Mouse (Mus musculus) kidney, embryonic 15.5 days (tissue): ENCODE measurements around the gene Lekr1. TPM values are rescaled to one million over a fixed set of nuclear protein-coding genes. Genes with fewer than 3 reads are reported as not detected.

ENCODE experiments used
- ATAC-seq: fragments of 200-750 bp; cut with Nextera tagmentation; replicated peaks from 2 replicates; pipeline ENCODE4 v1.8.0; 2017; ENCODE audit warnings: moderate TSS enrichment; ENCODE audit not compliant: low FRiP score
- H3K27ac ChIP-seq: fragments of 300-500 bp; sonication (generic); 2 replicates; pipeline ENCODE4 v1.5.1; 2015; ENCODE audit warnings: mild to moderate bottlenecking, inconsistent platforms
- H3K27me3 ChIP-seq: fragments of 300-500 bp; sonication (generic); 2 replicates; pipeline ENCODE4 v1.6.1; 2015; ENCODE audit warnings: inconsistent platforms
- H3K36me3 ChIP-seq: fragments of 300-500 bp; sonication (generic); 2 replicates; pipeline ENCODE4 v1.6.1; 2015; ENCODE audit warnings: inconsistent platforms
- H3K4me1 ChIP-seq: fragments of 300-500 bp; sonication (generic); 2 replicates; pipeline ENCODE4 v1.6.1; 2015; ENCODE audit warnings: inconsistent platforms
- H3K4me2 ChIP-seq: fragments of 300-500 bp; sonication (generic); 2 replicates; pipeline ENCODE4 v1.6.1; 2015; ENCODE audit warnings: moderate library complexity, mild to moderate bottlenecking, inconsistent platforms
- H3K4me3 ChIP-seq: fragments of 300-500 bp; sonication (generic); replicated peaks from 2 replicates; pipeline ENCODE4 v1.5.1; 2015; ENCODE audit warnings: mild to moderate bottlenecking, inconsistent platforms
- H3K9ac ChIP-seq: fragments of 300-500 bp; sonication (generic); 2 replicates; pipeline ENCODE4 v1.6.1; 2015; ENCODE audit warnings: mild to moderate bottlenecking, inconsistent platforms
- H3K9me3 ChIP-seq: fragments of 300-500 bp; sonication (generic); replicated peaks from 2 replicates; pipeline ENCODE4 v1.6.1; 2016; ENCODE audit warnings: inconsistent platforms
- WGBS: fragments of 180-500 bp; shearing (Covaris S2); methylation state at CpG from one replicate; pipeline ENCODE4 v1.1.7; 2015; ENCODE audit warnings: mixed read lengths; 5-methylcytosine and 5-hydroxymethylcytosine counted together
- polyA plus RNA-seq: library from polyadenylated mRNA; unstranded; fragments of >200 nt; fragmentation: Nextera tagmentation; extraction: Ambion mirVana; gene quantifications from 2 replicates; pipeline ENCODE4 v1.2.1, GENCODE M21; 2015

Gene Lekr1
- 7.8 and 8.3 TPM in 2 replicates for polyA plus RNA-seq

GRCm38 (mm10) chr3:65665977-65666766 lies at the start of gene Lekr1:
Lekr1 (plus strand) TSS chr3:65666228.
- Histone ChIP-seq H3K27ac (peak within 1 kb of the TSS; percentile 24), H3K27me3 (no peaks in the 10 kb centered on the region), H3K9me3 (no peaks in the 10 kb centered on the region), H3K4me2 (peak within 1 kb of the TSS; percentile 84), H3K36me3 (no peaks in the 10 kb centered on the region), H3K9ac (peak within 1 kb of the TSS; percentile 53), H3K4me3 (peak within 1 kb of the TSS; percentile 73), H3K4me1 (peaks cover 16% of the 10 kb centered on the region; the same call in 1 of the 2 replicates)
- peak; percentile 93 for ATAC-seq
- under 1% methylated on average over 73 of the region's 73 CpGs for WGBS

- no peak overlapping the region for H3K27ac ChIP-seq
- no peak for ATAC-seq
- no peaks in the 10 kb centered on the region for H3K9me3 ChIP-seq
- H3K36me3 ChIP-seq, result no peaks in the 10 kb centered on the region
- no peak overlapping the region for H3K9ac ChIP-seq
- no peaks in the 10 kb centered on the region for H3K4me1 ChIP-seq
- 80% methylated on average over 5 of the region's 5 CpGs for WGBS
- no peak overlapping the region for H3K4me3 ChIP-seq
- H3K27me3 ChIP-seq, result no peaks in the 10 kb centered on the region
- no peak overlapping the region for H3K4me2 ChIP-seq
Measured at GRCm38 (mm10) chr3:65617507-65617906, 48.5 kb upstream of the Lekr1 start.

DNA sequence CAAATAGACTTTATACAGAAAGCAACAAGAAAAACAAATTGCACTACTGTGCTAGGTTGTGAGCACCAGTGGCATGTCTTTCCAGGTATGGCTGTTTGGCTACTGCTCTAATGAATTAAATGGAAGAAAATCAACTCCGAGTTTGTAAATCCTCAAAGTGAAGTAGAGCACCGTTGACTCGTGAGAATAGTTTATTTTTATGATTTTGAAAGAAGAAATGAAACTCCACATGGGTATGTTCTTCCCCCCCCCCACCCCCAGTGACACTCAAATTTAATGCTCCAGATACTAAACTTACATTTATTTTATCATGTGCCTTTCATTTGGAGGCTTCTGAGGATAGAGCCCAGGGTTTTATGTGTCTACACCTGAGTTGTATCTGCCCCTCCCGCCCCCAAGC lies 46.7 kb upstream of the Lekr1 start:
- Histone ChIP-seq H3K4me1 (no peaks in the 10 kb centered on the region), H3K27me3 (no peaks in the 10 kb centered on the region), H3K9ac (no peak overlapping the region), H3K9me3 (no peaks in the 10 kb centered on the region), H3K27ac (no peak overlapping the region), H3K36me3 (no peaks in the 10 kb centered on the region), H3K4me2 (no peak overlapping the region), H3K4me3 (no peak overlapping the region)
- no peak for ATAC-seq
- 92% methylated on average over 4 of the region's 4 CpGs for WGBS

- WGBS, result 93% methylated on average over 6 of the region's 6 CpGs
Measured at GRCm38 (mm10) chr3:65623057-65623456, 43.0 kb upstream of the Lekr1 start.

DNA sequence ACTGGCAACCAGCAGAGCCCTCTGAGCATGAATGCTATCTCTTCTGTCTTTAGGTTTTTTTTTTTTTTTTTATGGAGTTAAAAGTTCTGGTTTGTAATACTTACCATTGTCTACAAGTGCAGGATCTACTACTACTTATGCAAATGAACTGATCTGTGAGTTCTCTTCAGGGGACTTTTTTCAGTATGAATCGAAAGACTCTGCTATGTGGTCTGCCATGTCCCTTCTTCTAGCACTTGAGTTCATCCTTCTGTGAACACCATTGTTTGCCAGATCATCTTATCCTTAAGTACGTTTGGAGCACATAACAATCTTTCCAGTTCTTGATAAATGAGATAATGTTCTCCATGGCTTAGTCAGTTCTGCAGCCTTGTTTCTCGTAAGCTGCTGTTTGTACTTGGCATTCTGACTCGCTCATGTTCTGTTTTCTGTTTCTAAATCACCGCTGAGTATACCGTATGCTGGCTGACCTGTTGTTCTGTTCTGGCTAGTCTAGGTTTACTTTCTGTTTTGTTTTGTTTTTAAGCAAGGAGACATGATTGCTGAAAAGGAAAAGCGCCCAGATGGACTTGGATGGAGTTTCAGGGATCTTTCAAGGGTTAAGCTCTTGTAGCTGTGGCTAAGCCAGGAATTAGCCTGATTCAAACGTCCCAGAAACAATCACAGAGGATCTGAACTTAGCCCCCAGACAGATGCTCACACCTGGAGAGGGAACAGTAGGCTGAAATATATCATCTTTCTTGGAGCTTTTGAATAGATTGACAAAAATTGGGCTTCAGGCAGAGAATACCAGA lies 40.3 kb upstream of the Lekr1 start:
- Histone ChIP-seq H3K4me2 (no peak overlapping the region), H3K9ac (no peak overlapping the region), H3K4me3 (no peak overlapping the region), H3K27ac (no peak overlapping the region), H3K4me1 (0 out of 2 replicates have a peak, but pooled peaks cover 3% of the 10 kb centered on the region), H3K27me3 (no peaks in the 10 kb centered on the region), H3K36me3 (no peaks in the 10 kb centered on the region), H3K9me3 (no peaks in the 10 kb centered on the region)
- no peak for ATAC-seq
- 62% methylated on average over 8 of the region's 8 CpGs for WGBS

More at GRCm38 (mm10) chr3:65623057-65623456, 43.0 kb upstream of the Lekr1 start:
- no peak overlapping the region for H3K4me3 ChIP-seq
- no peak overlapping the region for H3K9ac ChIP-seq
- H3K4me2 ChIP-seq, result no peak overlapping the region
- no peaks in the 10 kb centered on the region for H3K27me3 ChIP-seq
- H3K36me3 ChIP-seq, result no peaks in the 10 kb centered on the region
- ATAC-seq, result no peak
- H3K9me3 ChIP-seq, result no peaks in the 10 kb centered on the region
- H3K27ac ChIP-seq, result no peak overlapping the region
- H3K4me1 ChIP-seq, result 0 out of 2 replicates have a peak, but pooled peaks cover 3% of the 10 kb centered on the region

GRCm38 (mm10) chr3:65626290-65626914 lies 39.6 kb upstream of the Lekr1 start:
- Histone ChIP-seq H3K27me3 (no peaks in the 10 kb centered on the region), H3K4me3 (no peak overlapping the region), H3K36me3 (no peaks in the 10 kb centered on the region), H3K27ac (no peak overlapping the region), H3K4me1 (0 out of 2 replicates have a peak, but pooled peaks cover 3% of the 10 kb centered on the region), H3K9me3 (no peaks in the 10 kb centered on the region), H3K4me2 (no peak overlapping the region), H3K9ac (no peak overlapping the region)
- 72% methylated on average over 7 of the region's 7 CpGs for WGBS
- no peak for ATAC-seq

- WGBS, result 88% methylated on average over 6 of the region's 6 CpGs
Measured at GRCm38 (mm10) chr3:65627021-65627706, 38.9 kb upstream of the Lekr1 start.

DNA sequence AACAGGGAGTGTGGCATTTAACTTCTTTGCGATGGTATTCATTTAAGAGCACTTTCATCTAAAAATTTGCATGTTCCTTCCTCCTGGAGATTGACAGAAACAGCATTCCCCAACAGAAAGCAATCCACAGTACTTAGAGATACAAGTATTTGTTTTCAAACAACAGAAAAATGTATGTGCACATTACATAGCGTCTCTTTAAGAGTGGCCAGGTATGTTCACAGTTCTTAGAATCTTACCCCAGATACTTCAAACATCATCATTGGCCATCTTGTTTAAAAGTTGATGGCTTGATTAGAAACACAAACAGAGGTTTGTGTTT lies 38.4 kb upstream of the Lekr1 start:
- Histone ChIP-seq H3K36me3 (no peaks in the 10 kb centered on the region), H3K4me3 (no peak overlapping the region), H3K9me3 (no peaks in the 10 kb centered on the region), H3K4me2 (no peak overlapping the region), H3K27ac (no peak overlapping the region), H3K9ac (no peak overlapping the region), H3K4me1 (0 out of 2 replicates have a peak, but pooled peaks cover 3% of the 10 kb centered on the region), H3K27me3 (no peaks in the 10 kb centered on the region)
- ATAC-seq, result no peak
- 87% methylated on average over 2 of the region's 2 CpGs for WGBS

More at GRCm38 (mm10) chr3:65627021-65627706, 38.9 kb upstream of the Lekr1 start:
- Histone ChIP-seq H3K4me1 (0 out of 2 replicates have a peak, but pooled peaks cover 3% of the 10 kb centered on the region), H3K4me3 (no peak overlapping the region), H3K4me2 (no peak overlapping the region), H3K27me3 (no peaks in the 10 kb centered on the region), H3K27ac (no peak overlapping the region), H3K9ac (no peak overlapping the region), H3K9me3 (no peaks in the 10 kb centered on the region), H3K36me3 (no peaks in the 10 kb centered on the region)
- ATAC-seq, result no peak

GRCm38 (mm10) chr3:65629565-65630112 lies 36.4 kb upstream of the Lekr1 start:
- no peak overlapping the region for H3K4me3 ChIP-seq
- no peaks in the 10 kb centered on the region for H3K36me3 ChIP-seq
- 78% methylated on average over 9 of the region's 9 CpGs for WGBS
- H3K4me2 ChIP-seq, result no peak overlapping the region
- no peak overlapping the region for H3K27ac ChIP-seq
- no peak overlapping the region for H3K9ac ChIP-seq
- H3K4me1 ChIP-seq, result peaks cover 9% of the 10 kb centered on the region
- ATAC-seq, result no peak
- H3K9me3 ChIP-seq, result no peaks in the 10 kb centered on the region
- H3K27me3 ChIP-seq, result no peaks in the 10 kb centered on the region

DNA sequence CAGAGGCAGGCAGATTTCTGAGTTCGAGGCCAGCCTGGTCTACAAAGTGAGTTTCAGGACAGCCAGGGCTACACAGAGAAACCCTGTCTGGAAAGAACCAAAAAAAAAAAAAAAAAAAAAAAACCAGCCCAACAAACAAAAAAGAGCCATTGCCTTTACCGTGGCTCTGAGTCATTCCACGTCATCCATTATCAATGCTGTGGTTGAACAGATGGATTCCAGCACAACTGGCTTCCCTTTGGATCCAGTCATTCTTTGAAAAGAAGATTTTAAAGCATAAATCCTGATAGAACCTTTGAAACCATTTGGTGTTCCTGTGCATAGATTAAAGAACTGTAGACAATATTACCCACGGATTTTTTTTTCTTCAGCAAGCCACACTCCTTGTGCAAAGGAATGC lies 32.4 kb upstream of the Lekr1 start:
- H3K9ac ChIP-seq, result no peak overlapping the region
- no peak overlapping the region for H3K4me2 ChIP-seq
- WGBS, result 62% methylated on average over 4 of the region's 4 CpGs
- H3K27me3 ChIP-seq, result no peaks in the 10 kb centered on the region
- H3K4me1 ChIP-seq, result peaks cover 19% of the 10 kb centered on the region
- no peak for ATAC-seq
- no peak overlapping the region for H3K4me3 ChIP-seq
- H3K9me3 ChIP-seq, result no peaks in the 10 kb centered on the region
- no peak overlapping the region for H3K27ac ChIP-seq
- H3K36me3 ChIP-seq, result no peaks in the 10 kb centered on the region

GRCm38 (mm10) chr3:65635983-65636382 lies 30.0 kb upstream of the Lekr1 start:
- peak overlapping the region; percentile 23; the same call in 1 of the 2 replicates for H3K4me2 ChIP-seq
- no peak overlapping the region for H3K4me3 ChIP-seq

More at GRCm38 (mm10) chr3:65635983-65636382, 30.0 kb upstream of the Lekr1 start:
- H3K27ac ChIP-seq, result no peak overlapping the region
- H3K4me1 ChIP-seq, result peaks cover 25% of the 10 kb centered on the region
- no peak overlapping the region for H3K9ac ChIP-seq
- no peaks in the 10 kb centered on the region for H3K27me3 ChIP-seq
- H3K9me3 ChIP-seq, result no peaks in the 10 kb centered on the region
- no peaks in the 10 kb centered on the region for H3K36me3 ChIP-seq
- 26% methylated on average over 9 of the region's 9 CpGs for WGBS
- no peak for ATAC-seq
